ENCODE assay signal across 24 mouse cellular contexts in the genomic region with DNA sequence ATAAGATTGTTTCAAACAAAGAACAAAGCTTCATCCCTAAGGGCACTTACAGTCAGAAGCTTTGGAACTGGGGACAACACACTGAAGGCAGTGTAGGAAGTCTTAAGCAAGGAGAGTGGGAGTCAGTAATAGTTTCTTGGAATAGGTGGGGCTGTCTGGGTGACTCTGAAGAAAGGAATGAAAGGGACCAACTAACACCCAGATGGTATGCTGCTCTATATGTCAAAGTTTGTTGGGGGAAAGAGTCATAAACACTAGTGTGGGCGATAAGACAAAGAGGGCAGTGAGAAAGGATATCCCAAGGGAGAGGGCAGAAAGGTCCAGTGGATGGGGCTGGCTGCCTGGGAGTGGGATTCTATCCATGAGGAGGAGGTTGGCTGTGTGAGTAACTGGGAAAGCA. TPM values are rescaled to one million over a fixed set of nuclear protein-coding genes. Genes with fewer than 3 reads are reported as not detected.
DNase-seq lines count a peak whose midpoint lies in the region; ATAC-seq and TF ChIP-seq lines count a peak whose summit lies in the region.
"Had no signal": no experiment of that assay in that cellular context is flagged by ENCODE, and none has a peak within 500 bp of the region (broad histone marks: within the 10 kb centered on the region; RNA-seq: fewer than 3 reads in every experiment).

No protein-coding gene starts in this region.

- H3K4me2 ChIP-seq in stomach, postnatal 0 days (replicated peaks; ENCODE audit: low read depth) = no peak overlapping the region
- H3K4me2 ChIP-seq: embryonic facial prominence, embryonic 13.5 days; forebrain, embryonic 12.5 days; forebrain, embryonic 15.5 days; heart, embryonic 13.5 days; hindbrain, embryonic 12.5 days; intestine, embryonic 15.5 days had no signal

- no peak overlapping the region for H3K27ac ChIP-seq in stomach, postnatal 0 days (replicated peaks)
- H3K27ac ChIP-seq: embryonic facial prominence, embryonic 13.5 days; forebrain, embryonic 12.5 days; forebrain, embryonic 15.5 days; heart, embryonic 10.5 days; heart, embryonic 13.5 days; hindbrain, embryonic 12.5 days; intestine, embryonic 15.5 days had no signal

- no peak overlapping the region for H3K9ac ChIP-seq in stomach, postnatal 0 days (ENCODE audit: low read length)
- H3K9ac ChIP-seq: embryonic facial prominence, embryonic 13.5 days; forebrain, embryonic 12.5 days; forebrain, embryonic 15.5 days; heart, embryonic 13.5 days; hindbrain, embryonic 12.5 days; intestine, embryonic 15.5 days had no signal

- TF ChIP-seq EP300 in stomach, postnatal 0 days (optimal IDR thresholded peaks at IDR 0.05) = no peak

- 82% methylated on average over 1 of the region's 1 CpGs for WGBS in stomach, postnatal 0 days

- peak; percentile 56; the same call in 1 of the 2 replicates for ATAC-seq in stomach, postnatal 0 days (ENCODE audit: low FRiP score, low TSS enrichment)
- ATAC-seq: forebrain, embryonic 15.5 days; hindbrain, embryonic 16.5 days; intestine, embryonic 15.5 days; Patski had no signal

- no peaks in the 10 kb centered on the region for H3K27me3 ChIP-seq in stomach, postnatal 0 days (ENCODE audit: control insufficient read depth, insufficient read depth, low read length)
- H3K27me3 ChIP-seq: embryonic facial prominence, embryonic 13.5 days; forebrain, embryonic 12.5 days; forebrain, embryonic 15.5 days; heart, embryonic 13.5 days; hindbrain, embryonic 12.5 days; intestine, embryonic 15.5 days had no signal

- no peak for TF ChIP-seq CTCF in stomach, postnatal 0 days (IDR thresholded peaks at IDR 0.05; ENCODE audit: low read depth)

- H3K9me3 ChIP-seq in stomach, postnatal 0 days (ENCODE audit: control insufficient read depth, low read length) = no peaks in the 10 kb centered on the region
- H3K9me3 ChIP-seq: embryonic facial prominence, embryonic 13.5 days; forebrain, embryonic 12.5 days; forebrain, embryonic 15.5 days; heart, embryonic 10.5 days; heart, embryonic 13.5 days; hindbrain, embryonic 12.5 days; intestine, embryonic 15.5 days had no signal

- H3K4me1 ChIP-seq in stomach, postnatal 0 days (replicated peaks; ENCODE audit: control insufficient read depth, insufficient read depth) = no peaks in the 10 kb centered on the region
- H3K4me1 ChIP-seq: embryonic facial prominence, embryonic 13.5 days; forebrain, embryonic 12.5 days; forebrain, embryonic 15.5 days; heart, embryonic 10.5 days; hindbrain, embryonic 12.5 days; intestine, embryonic 15.5 days had no signal

- H3K36me3 ChIP-seq in stomach, postnatal 0 days (ENCODE audit: control insufficient read depth, insufficient read depth, low read length) = no peaks in the 10 kb centered on the region
- H3K36me3 ChIP-seq: embryonic facial prominence, embryonic 13.5 days; forebrain, embryonic 12.5 days; forebrain, embryonic 15.5 days; heart, embryonic 10.5 days; heart, embryonic 13.5 days; hindbrain, embryonic 12.5 days; intestine, embryonic 15.5 days had no signal

- peak; percentile 25 for DNase-seq in 3134 (ENCODE audit: extremely low read depth, insufficient read length, low spot score)
- DNase-seq in NIH3T3 (ENCODE audit: low read depth) = peak; percentile 58
- DNase-seq in fibroblast of lung, adult 2 months (ENCODE audit: low read depth) = peak; percentile 58
- DNase-seq in stomach, postnatal 0 days (ENCODE audit: low spot score) = no peak
- no peak for DNase-seq in frontal cortex, postnatal 25 days (ENCODE audit: low spot score in 2 of 2)
- DNase-seq in heart, adult 9 months (ENCODE audit: low spot score in 2 of 2) = no peak
- no peak for DNase-seq in urinary bladder, postnatal 14 days (ENCODE audit: low spot score)
- DNase-seq: adrenal gland, postnatal 10 days; adrenal gland, postnatal 36 days; cerebellum, adult 18-20 months; cerebellum, adult 9-10 months; cerebellum, postnatal 14 days; gastrocnemius, postnatal 10 days; heart, adult 18-20 months; kidney, adult 11 months had no signal

- H3K4me3 ChIP-seq in stomach, postnatal 0 days (ENCODE audit: low read depth, low read length) = no peak overlapping the region
- H3K4me3 ChIP-seq: embryonic facial prominence, embryonic 13.5 days; forebrain, embryonic 12.5 days; forebrain, embryonic 15.5 days; heart, embryonic 10.5 days; heart, embryonic 13.5 days; hindbrain, embryonic 12.5 days; intestine, embryonic 15.5 days had no signal

RNA-seq across cellular contexts. Expression of a gene that starts 20.3 kb away (rescaled TPM):
- polyA plus RNA-seq in stomach, postnatal 0 days (2015; fragmentation: Nextera tagmentation; extraction: Ambion mirVana) = 1.2 and 1.4 TPM in 2 replicates
- polyA plus RNA-seq: forebrain, embryonic 12.5 days; heart, embryonic 10.5 days; Patski had no signal

RNA-seq across cellular contexts. Expression of a gene that starts 36.9 kb away (rescaled TPM):
- 11.9 and 12.7 TPM in 2 replicates for polyA plus RNA-seq in stomach, postnatal 0 days (2015; fragmentation: Nextera tagmentation; extraction: Ambion mirVana)

Comparison
In these comparisons a context has a peak if more than half of its experiments do, and no peak if none do; other contexts are left out.
1. DNase-seq: peak in 3134 (single experiment), NIH3T3 (single experiment) and fibroblast of lung, adult 2 months (single experiment); none in stomach, postnatal 0 days (single experiment), frontal cortex, postnatal 25 days (0 of 2), heart, adult 9 months (0 of 2) and urinary bladder, postnatal 14 days (single experiment).